Mouse (Mus musculus) heart, postnatal 0 days (tissue): Measurements from ENCODE around the gene Syt16.

ENCODE experiments used
- CTCF ChIP-seq: IDR thresholded peaks from 2 replicates; pipeline ENCODE4 v1.5.1; 2016; ENCODE audit warnings: antibody characterized with exemption, control low read depth, low read depth
- EP300 ChIP-seq: IDR thresholded peaks from 2 replicates; pipeline ENCODE4 v1.6.1; 2016; ENCODE audit warnings: antibody characterized with exemption, low read depth

GRCm38 (mm10) chr12:74188815-74189214 lies 191.4 kb downstream of the Syt16 start:
- TF ChIP-seq CTCF = no peak
- no peak for TF ChIP-seq EP300
